Mouse (Mus musculus): ENCODE results near the gene Slc39a3.

DNA sequence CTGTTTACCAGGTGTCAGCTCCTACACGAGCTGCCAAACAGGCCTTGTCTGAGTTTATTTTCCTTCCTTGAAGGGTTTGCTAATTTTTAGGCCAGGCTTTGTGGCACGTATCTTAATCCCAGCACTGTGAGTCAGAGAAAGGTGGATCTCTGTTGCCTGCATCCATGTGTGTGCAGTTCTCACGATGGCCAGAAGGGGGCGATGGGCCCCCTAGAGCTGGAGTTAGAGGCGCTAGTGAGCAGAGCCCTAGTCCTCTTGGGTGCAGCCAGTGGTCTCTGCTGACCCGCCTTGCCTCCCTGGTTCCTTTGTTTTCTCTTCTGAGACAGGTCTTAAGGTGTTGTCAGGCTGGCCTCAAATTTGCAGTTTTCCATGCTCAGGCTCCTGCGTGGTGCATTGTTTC lies 36.2 kb upstream of the Slc39a3 start:
- TF ChIP-seq POLR2A (IDR thresholded peaks at IDR 0.05; ENCODE audit: low read depth, low read length) (no peak), CTCF (conservative IDR thresholded peaks at IDR 0.05; ENCODE audit: insufficient read depth, insufficient read length, low read depth, low read length) (peak; percentile 48)
